Mouse (Mus musculus) spleen, adult 10 weeks (tissue): ENCODE results near the gene Enah. TPM values are rescaled to one million over a fixed set of nuclear protein-coding genes. Genes with fewer than 3 reads are reported as not detected.

Experiments
- polyA plus RNA-seq: library from polyadenylated mRNA; stranded (reverse); fragments of 350-450 nt; fragmentation: Illumina TruSeq; extraction: RNeasy Lipid Tissue Mini Kit (QIAGEN cat#74804); gene quantifications from one replicate; pipeline ENCODE4 v1.2.3, GENCODE M21; 2015; ENCODE audit warnings: low replicate concordance; ENCODE audit not compliant: insufficient read depth

The Enah gene
- polyA plus RNA-seq = 6.3 TPM

DNA sequence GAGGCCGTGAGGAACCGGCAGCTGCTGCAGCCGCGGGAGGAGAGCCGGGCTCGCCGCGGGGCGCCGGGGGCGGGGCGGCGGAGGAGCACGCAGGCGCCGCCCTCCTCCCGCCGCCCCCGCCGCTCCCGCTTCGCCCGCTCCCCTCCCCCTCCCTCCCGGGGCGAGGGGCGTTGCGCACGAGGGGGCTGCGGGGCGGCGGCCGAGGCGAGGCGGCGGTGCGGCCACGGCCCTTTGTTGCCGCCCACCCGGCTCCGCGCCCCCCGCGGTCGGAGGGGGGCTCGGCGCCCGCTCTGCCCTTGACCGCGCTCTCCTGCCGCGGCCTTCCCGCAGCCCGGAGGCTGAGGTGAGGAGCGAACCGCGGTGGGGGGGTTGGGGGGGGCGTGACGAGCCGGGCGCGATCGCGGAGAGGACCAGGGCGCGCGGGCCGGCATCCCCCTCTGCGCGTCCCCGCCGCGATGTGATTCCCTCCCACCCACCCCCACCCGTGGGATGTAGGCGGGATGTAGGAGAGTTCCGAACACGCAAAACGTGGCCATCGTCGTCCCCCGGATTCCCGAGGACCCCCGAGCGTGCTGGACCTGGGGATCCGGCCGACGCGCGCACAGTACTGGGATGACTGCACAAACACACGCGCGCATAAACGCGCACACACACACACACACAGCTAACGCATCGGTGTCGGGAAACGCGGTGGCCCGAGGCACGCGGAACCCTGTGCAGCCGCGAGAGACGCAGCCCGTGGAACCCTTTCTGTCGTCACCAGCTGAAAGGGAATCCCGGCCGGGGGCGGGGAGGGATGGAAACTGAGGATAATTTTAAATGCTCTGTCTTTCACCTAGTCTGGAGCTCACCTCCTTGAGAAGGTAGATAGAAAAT, at the start of gene Enah:
Gene Enah, minus strand, starts transcription at position 65 of the 876 bp plus-strand sequence.

Other genes starting within 250 kb of the Enah start
- 129 TPM for gene Lbr, start 176.9 kb downstream of the Enah start, polyA plus RNA-seq
- 127 TPM for gene Srp9, start 104.7 kb upstream of the Enah start, polyA plus RNA-seq
- not detected for gene Vmn1r1, start 144.5 kb upstream of the Enah start, polyA plus RNA-seq